Mouse (Mus musculus): ENCODE data around the gene Slc9a9.

DNA sequence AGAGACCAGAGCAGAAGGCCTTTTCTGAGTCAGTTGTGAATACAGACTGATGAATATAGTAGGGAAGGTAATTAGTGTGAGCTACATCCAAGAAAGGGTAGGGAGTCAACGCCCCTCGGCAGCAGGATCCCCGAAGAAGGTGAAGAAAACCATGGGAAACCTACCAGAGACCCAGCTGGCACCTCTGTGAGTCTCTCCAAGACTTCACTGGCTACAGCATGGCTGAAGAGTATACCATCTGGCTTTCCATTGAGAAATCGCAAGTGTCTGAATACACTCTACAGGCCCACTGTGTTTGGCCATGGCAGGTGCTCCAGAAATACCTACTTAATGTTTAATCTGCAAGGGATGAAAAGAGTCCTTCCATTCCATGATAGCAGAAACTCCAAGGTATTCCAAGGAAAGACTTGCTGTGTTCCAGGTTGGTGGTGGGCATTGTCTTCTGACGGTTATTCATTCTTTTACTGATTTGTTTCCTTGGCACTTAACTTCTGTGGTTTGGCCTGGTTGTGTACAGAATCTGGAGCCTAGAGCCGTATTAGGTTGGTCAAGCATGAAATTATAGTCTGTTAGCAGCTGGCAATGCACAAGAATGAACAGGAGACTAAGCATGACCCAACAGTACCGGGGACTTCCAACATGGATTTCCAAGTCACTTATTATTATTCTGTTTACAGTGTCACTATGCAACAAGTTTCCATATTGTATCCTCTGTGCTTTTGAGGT is 491.0 kb downstream of the Slc9a9 start:
- no peak for TF ChIP-seq POLR2A (IDR thresholded peaks at IDR 0.05; ENCODE audit: extremely low read depth, insufficient read depth, low read length)
- no peak for TF ChIP-seq CTCF (IDR thresholded peaks at IDR 0.05; ENCODE audit: extremely low read depth, insufficient read depth, low read length)
